Mouse (Mus musculus): Measurements from ENCODE around the gene Ctnnbl1. TPM values are rescaled to one million over a fixed set of nuclear protein-coding genes. Genes with fewer than 3 reads are reported as not detected.
A peak's percentile ranks its signal among the peaks of the same experiment; 100 is the strongest.

Ctnnbl1 gene
- polyA plus RNA-seq, 1 experiment from 2014 or later, result 55.2 TPM

DNA sequence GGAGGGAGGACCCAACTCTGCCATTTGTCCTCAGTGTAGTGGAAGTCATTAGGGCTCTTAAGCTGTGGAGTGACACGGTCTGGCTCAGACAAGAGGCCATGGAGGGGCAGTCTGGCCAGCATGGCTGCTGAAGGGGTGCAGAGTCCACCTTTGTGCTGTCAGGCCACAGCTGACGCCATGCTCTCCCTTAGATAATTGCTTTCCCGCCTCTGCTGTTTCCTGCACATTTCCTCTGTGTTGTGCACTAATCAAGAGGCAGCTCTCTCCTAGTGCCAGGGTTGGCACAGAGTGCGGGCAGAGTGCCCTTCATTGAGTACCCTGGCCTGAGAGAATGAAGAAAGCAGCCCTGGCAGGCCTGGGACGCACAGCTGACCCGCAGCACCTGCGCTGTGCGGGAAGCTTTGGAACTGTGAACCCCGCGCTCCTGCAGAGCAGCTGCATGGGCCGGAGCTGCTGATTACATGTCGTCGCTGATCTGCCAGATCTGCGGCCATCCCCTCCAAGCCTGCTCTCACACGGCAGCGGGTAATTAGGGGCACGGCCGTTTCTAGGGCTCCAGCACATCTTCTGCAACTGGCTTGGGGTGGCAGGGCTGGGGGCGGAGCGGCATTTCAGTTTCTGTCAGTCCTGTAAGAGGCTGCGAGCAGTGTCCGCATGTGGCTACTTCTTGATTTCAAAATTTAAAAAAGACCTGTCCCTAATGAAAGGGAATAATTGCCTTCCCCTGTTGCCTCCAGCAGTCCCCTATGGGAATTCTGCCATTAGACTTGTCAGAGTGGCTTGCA, 14.6 kb downstream of the Ctnnbl1 start:
- WGBS, result 53% methylated on average over 22 of the region's 22 CpGs
- no peaks in the 10 kb centered on the region for H3K36me3 ChIP-seq
- no peaks in the 10 kb centered on the region for H3K9me3 ChIP-seq (replicated peaks)
- no peak for ATAC-seq (ENCODE audit: insufficient number of reproducible peaks, low FRiP score, low TSS enrichment, low read depth)
- no peak overlapping the region for H3K4me2 ChIP-seq (replicated peaks)
- H3K27me3 ChIP-seq, result no peaks in the 10 kb centered on the region
- no peak overlapping the region for H3K9ac ChIP-seq
- peaks cover 26% of the 10 kb centered on the region for H3K4me1 ChIP-seq
- H3K27ac ChIP-seq (replicated peaks), result no peak overlapping the region
- H3K4me3 ChIP-seq (replicated peaks), result no peak overlapping the region

DNA sequence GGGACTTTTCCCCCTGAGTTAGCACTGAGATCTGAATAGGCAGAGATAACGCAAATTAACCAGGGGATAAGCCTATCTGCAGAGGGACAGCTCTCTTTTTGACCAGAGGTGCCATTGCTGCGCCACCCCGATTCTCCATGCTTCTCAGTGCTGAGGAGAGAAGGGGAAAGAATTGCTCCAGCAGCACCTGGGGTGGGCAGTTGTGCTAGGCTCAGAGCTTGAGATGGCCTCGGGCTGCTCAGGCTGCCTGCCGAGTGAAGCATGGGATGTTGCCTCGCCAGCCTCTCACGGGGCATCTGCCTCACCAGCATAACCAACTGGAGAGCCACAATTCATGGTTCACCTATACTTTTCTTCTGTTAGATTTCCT, 15.2 kb downstream of the Ctnnbl1 start:
- H3K27me3 ChIP-seq, result no peaks in the 10 kb centered on the region
- H3K4me3 ChIP-seq (replicated peaks), result no peak overlapping the region
- no peak overlapping the region for H3K27ac ChIP-seq (replicated peaks)
- 63% methylated on average over 7 of the region's 7 CpGs for WGBS
- peaks cover 22% of the 10 kb centered on the region for H3K4me1 ChIP-seq
- H3K9ac ChIP-seq, result no peak overlapping the region
- H3K36me3 ChIP-seq, result no peaks in the 10 kb centered on the region
- H3K4me2 ChIP-seq (replicated peaks), result no peak overlapping the region
- ATAC-seq (ENCODE audit: insufficient number of reproducible peaks, low FRiP score, low TSS enrichment, low read depth), result no peak
- H3K9me3 ChIP-seq (replicated peaks), result no peaks in the 10 kb centered on the region

DNA sequence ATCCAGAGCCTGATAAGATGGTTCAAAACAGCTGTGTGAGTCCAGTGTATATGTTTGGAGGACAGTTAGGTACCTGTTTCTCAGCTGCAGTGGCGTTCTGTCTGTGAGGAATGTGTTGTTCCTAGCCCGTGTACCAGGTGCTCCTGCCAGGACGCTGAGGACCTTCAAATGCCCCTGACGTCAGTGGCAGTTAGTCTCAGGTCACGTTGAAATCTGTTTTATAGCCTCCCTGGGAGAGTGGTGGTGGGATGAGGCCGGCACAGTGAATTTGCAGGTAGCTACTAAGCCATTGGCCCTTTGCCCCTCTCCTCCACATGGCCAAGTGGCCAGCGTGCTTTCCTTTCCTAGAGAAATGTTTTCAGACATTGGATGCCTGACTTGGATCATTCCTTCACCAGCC, 18.6 kb downstream of the Ctnnbl1 start:
- Histone ChIP-seq H3K4me3 (replicated peaks) (no peak overlapping the region), H3K36me3 (no peaks in the 10 kb centered on the region), H3K27ac (replicated peaks) (no peak overlapping the region), H3K4me2 (replicated peaks) (no peak overlapping the region), H3K9ac (no peak overlapping the region), H3K4me1 (peaks cover 18% of the 10 kb centered on the region), H3K9me3 (replicated peaks) (no peaks in the 10 kb centered on the region), H3K27me3 (no peaks in the 10 kb centered on the region)
- WGBS, result 82% methylated on average over 7 of the region's 7 CpGs
- no peak for ATAC-seq (ENCODE audit: insufficient number of reproducible peaks, low FRiP score, low TSS enrichment, low read depth)

DNA sequence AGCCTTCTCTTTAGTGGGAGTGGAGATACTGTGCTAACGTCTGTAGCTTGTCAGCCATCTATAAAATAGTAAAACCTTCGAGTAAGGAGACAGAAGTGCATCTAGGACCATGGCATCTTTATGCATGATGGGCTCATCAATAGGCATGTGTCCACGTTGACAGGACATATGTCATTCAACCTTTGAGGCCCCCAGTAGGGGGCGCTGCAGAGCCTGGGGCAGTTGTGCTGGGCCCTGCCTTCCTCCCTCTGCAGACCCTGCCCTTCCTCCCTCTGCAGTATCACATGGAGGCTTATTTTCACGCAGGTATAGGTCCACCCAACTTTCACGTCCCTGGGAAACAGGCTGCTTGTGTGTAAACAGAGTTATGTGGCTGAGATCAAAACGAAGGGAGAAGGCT, 19.0 kb downstream of the Ctnnbl1 start:
- no peak overlapping the region for H3K27ac ChIP-seq (replicated peaks)
- 83% methylated on average over 7 of the region's 7 CpGs for WGBS
- no peaks in the 10 kb centered on the region for H3K27me3 ChIP-seq
- no peak overlapping the region for H3K9ac ChIP-seq
- peaks cover 14% of the 10 kb centered on the region for H3K4me1 ChIP-seq
- no peaks in the 10 kb centered on the region for H3K36me3 ChIP-seq
- no peaks in the 10 kb centered on the region for H3K9me3 ChIP-seq (replicated peaks)
- H3K4me2 ChIP-seq (replicated peaks), result no peak overlapping the region
- no peak for ATAC-seq (ENCODE audit: insufficient number of reproducible peaks, low FRiP score, low TSS enrichment, low read depth)
- H3K4me3 ChIP-seq (replicated peaks), result no peak overlapping the region

DNA sequence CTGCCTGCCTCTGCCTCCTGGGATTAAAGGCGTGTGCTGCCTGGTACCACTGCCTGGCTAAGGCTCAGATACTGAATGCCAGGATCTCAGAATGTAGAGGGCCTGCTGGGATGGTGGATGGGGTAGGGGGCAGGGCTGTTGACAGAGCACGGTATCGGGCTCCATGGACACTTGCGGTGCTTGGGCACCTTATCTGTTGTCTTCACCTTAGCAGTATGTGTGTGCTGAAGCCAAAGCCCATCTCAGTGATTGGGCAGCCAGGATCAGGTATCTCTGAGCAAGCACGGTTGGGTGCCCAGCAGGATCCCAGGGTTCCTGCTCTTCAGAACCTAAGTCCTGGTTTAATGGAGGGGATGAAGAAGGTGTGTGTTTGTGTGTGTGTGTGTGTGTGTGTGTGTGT, 21.2 kb downstream of the Ctnnbl1 start:
- H3K36me3 ChIP-seq, result no peaks in the 10 kb centered on the region
- WGBS, result 88% methylated on average over 5 of the region's 5 CpGs
- no peak overlapping the region for H3K27ac ChIP-seq (replicated peaks)
- H3K4me1 ChIP-seq, result no peaks in the 10 kb centered on the region
- no peaks in the 10 kb centered on the region for H3K9me3 ChIP-seq (replicated peaks)
- no peaks in the 10 kb centered on the region for H3K27me3 ChIP-seq
- H3K4me2 ChIP-seq (replicated peaks), result no peak overlapping the region
- no peak overlapping the region for H3K4me3 ChIP-seq (replicated peaks)
- H3K9ac ChIP-seq, result no peak overlapping the region
- no peak; the same call in 1 of the 2 replicates for ATAC-seq (ENCODE audit: insufficient number of reproducible peaks, low FRiP score, low TSS enrichment, low read depth)

DNA sequence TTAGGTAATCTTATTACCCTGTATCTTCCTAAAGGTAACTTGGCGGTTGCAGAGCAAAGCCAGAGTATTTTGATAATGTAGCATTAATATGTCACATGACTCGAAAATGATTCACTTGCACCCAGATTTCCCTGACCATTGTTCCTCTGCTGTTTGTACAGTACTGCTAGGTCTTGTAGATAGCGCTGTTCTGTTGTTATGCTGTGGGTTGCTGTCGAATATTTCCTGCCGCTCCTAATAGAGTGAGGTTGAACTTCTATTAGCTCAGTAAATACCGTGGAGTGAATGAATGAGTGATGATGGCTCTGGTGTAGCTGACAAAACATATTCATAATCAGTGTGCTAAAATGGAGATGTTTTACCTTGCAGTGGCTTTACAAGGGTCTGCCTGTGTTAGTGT, 22.5 kb downstream of the Ctnnbl1 start:
- H3K9me3 ChIP-seq (replicated peaks), result no peaks in the 10 kb centered on the region
- H3K27me3 ChIP-seq, result no peaks in the 10 kb centered on the region
- no peak overlapping the region for H3K27ac ChIP-seq (replicated peaks)
- H3K36me3 ChIP-seq, result no peaks in the 10 kb centered on the region
- H3K4me2 ChIP-seq (replicated peaks), result no peak overlapping the region
- H3K9ac ChIP-seq, result no peak overlapping the region
- ATAC-seq (ENCODE audit: insufficient number of reproducible peaks, low FRiP score, low TSS enrichment, low read depth), result no peak
- H3K4me3 ChIP-seq (replicated peaks), result no peak overlapping the region
- H3K4me1 ChIP-seq, result no peaks in the 10 kb centered on the region
- WGBS, result 86% methylated on average over 6 of the region's 6 CpGs

DNA sequence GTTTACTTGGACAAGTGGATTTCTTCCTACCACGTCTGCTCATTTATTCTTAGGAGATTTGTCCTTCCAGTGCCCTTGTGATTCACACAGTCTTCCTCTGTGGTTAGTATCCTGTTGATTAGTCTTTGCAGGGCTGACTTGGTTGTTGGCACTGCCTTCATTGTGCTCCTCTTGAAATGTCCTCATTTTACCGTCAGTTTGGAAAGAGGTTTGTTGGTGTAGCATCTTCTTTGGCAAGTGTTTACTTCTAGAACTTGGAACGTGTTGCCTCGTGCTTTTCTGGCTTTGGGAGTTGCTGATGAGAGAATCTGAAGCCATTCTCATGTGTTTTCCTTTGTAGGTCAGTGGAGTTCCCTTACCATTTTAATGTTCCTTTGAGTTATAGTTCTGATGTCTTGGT, 25.7 kb downstream of the Ctnnbl1 start:
- no peaks in the 10 kb centered on the region for H3K27me3 ChIP-seq
- ATAC-seq (ENCODE audit: insufficient number of reproducible peaks, low FRiP score, low TSS enrichment, low read depth), result no peak
- no peak overlapping the region for H3K9ac ChIP-seq
- H3K4me2 ChIP-seq (replicated peaks), result no peak overlapping the region
- no peak overlapping the region for H3K27ac ChIP-seq (replicated peaks)
- H3K4me1 ChIP-seq, result peaks cover 20% of the 10 kb centered on the region; the same call in 1 of the 2 replicates
- H3K9me3 ChIP-seq (replicated peaks), result no peaks in the 10 kb centered on the region
- no peak overlapping the region for H3K4me3 ChIP-seq (replicated peaks)
- 81% methylated on average over 4 of the region's 4 CpGs for WGBS
- H3K36me3 ChIP-seq, result no peaks in the 10 kb centered on the region

DNA sequence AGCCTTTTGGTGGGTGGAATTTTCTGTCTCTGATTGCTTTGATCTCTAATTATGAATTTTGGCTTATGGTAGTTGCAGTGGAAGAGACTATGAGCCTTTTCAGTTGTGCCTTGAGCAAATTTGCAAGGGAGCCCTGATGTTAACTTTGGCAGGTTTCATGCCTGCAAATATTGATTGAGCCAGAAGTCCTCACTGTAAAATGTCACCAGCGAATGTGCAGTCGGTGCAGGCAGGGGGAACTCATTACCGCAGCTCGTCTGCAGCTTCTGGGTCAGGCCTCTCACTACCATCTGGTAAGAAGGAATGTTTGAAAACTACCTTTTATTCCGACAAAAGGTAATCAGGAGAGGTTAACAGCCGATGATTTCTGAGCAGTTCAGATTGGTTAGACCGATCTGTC, 29.4 kb downstream of the Ctnnbl1 start:
- H3K4me1 ChIP-seq, result peaks cover 30% of the 10 kb centered on the region
- H3K36me3 ChIP-seq, result no peaks in the 10 kb centered on the region
- H3K9ac ChIP-seq, result no peak overlapping the region
- no peak overlapping the region for H3K4me2 ChIP-seq (replicated peaks)
- no peak for ATAC-seq (ENCODE audit: insufficient number of reproducible peaks, low FRiP score, low TSS enrichment, low read depth)
- H3K27ac ChIP-seq (replicated peaks), result no peak overlapping the region
- H3K27me3 ChIP-seq, result no peaks in the 10 kb centered on the region
- H3K9me3 ChIP-seq (replicated peaks), result no peaks in the 10 kb centered on the region
- 49% methylated on average over 7 of the region's 7 CpGs for WGBS
- H3K4me3 ChIP-seq (replicated peaks), result no peak overlapping the region

DNA sequence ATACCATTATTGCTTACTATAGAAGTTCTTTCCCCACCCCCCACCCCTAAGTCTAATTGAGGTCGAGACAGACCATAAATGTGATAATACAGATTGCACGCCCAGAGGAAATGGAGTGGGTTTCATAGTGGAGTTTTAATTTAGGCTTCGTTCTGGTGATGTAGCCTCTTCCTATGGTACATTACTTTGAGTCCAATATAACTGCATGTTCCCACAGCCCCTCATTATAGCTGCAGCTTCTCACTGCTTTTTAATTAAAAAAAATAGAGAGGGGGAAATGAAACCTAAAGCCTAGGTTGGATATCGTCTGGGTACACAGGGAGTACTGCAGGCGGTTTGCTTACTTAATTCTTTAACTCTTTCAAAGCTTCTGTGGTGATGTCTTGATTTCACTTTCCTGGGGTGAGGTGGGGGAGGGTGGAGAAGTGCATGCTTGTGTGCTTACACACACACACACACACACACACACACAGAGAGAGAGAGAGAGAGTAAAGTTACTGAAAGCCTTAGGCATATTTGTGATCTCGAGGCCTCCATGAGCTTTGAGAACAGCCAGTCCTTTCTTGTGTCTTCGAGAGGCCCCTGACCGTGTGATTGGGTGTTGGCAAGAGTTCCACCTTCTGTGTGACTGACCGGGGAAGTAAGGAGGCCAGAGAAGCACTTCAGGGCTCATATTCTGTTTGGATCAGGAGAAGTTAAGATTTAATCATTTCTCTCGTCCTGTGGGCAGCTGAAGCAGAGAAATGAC, 31.7 kb downstream of the Ctnnbl1 start:
- Histone ChIP-seq H3K36me3 (no peaks in the 10 kb centered on the region), H3K4me2 (replicated peaks) (no peak overlapping the region), H3K4me3 (replicated peaks) (no peak overlapping the region), H3K27me3 (no peaks in the 10 kb centered on the region), H3K4me1 (peaks cover 30% of the 10 kb centered on the region), H3K9me3 (replicated peaks) (no peaks in the 10 kb centered on the region), H3K9ac (no peak overlapping the region), H3K27ac (replicated peaks) (0 out of 2 replicates have a peak overlapping the region, but pooled peaks have one; percentile 22)
- 18% methylated on average over 10 of the region's 10 CpGs for WGBS
- ATAC-seq (ENCODE audit: insufficient number of reproducible peaks, low FRiP score, low TSS enrichment, low read depth), result no peak; the same call in 1 of the 2 replicates

DNA sequence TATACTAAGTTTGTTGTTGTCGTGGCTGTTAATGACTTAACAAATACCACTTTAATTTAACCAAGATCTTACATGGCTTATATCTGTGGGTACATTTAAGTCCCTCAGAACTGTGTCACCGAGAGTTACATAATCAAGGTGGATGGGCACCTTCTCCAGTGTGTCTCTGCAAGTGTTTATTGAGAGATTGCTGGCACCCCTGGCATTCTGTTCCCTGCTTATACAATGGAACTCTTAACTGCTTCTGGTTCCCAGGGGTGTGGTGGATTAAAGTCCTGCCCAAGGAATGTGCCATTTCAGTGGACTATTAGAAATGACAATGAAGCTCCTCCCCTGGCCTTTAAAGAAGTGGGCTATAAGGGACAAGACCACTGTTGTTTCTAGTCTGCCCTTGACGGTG, 33.6 kb downstream of the Ctnnbl1 start:
- ATAC-seq (ENCODE audit: insufficient number of reproducible peaks, low FRiP score, low TSS enrichment, low read depth), result no peak
- H3K27ac ChIP-seq (replicated peaks), result no peak overlapping the region
- H3K27me3 ChIP-seq, result no peaks in the 10 kb centered on the region
- H3K36me3 ChIP-seq, result peaks cover 6% of the 10 kb centered on the region
- H3K9ac ChIP-seq, result no peak overlapping the region
- H3K4me1 ChIP-seq, result peaks cover 22% of the 10 kb centered on the region
- H3K4me3 ChIP-seq (replicated peaks), result no peak overlapping the region
- H3K9me3 ChIP-seq (replicated peaks), result no peaks in the 10 kb centered on the region
- WGBS, result 74% methylated on average over 3 of the region's 3 CpGs
- no peak overlapping the region for H3K4me2 ChIP-seq (replicated peaks)

DNA sequence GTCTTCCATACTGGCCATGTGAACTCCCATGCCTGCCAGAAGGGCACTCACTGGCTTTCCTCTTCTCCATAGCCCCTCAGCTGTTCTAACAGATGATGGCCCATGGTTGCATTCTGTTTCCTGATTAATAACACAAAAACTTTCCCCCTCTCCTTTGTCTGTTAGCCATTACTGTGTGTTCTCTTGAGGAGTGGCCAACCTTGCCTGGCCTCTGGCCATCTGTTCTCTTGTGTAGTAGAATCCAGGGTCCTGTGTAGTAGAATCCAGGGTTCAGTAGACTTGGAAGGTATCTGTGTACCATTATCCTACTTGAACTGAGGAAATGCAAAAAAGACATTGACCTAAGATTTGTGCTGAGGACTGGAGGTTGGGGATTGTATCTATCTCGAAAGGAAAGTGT, 36.5 kb downstream of the Ctnnbl1 start:
- Histone ChIP-seq H3K4me2 (replicated peaks) (no peak overlapping the region), H3K9me3 (replicated peaks) (no peaks in the 10 kb centered on the region), H3K27ac (replicated peaks) (no peak overlapping the region), H3K4me1 (peaks cover 8% of the 10 kb centered on the region), H3K27me3 (no peaks in the 10 kb centered on the region), H3K9ac (no peak overlapping the region), H3K36me3 (peaks cover 16% of the 10 kb centered on the region), H3K4me3 (replicated peaks) (no peak overlapping the region)
- 94% methylated on average over 1 of the region's 1 CpGs for WGBS
- ATAC-seq (ENCODE audit: insufficient number of reproducible peaks, low FRiP score, low TSS enrichment, low read depth), result no peak

Data from embryonic facial prominence, embryonic 15.5 days (tissue).